Mouse (Mus musculus): ENCODE results near the gene Llcfc1. TPM values are rescaled to one million over a fixed set of nuclear protein-coding genes. Genes with fewer than 3 reads are reported as not detected.

Llcfc1 gene
- not detected in 2 replicates for polyA plus RNA-seq (2015; fragmentation: Nextera tagmentation; extraction: Ambion mirVana)

GRCm38 (mm10) chr6:41684131-41684530 lies at the start of gene Llcfc1:
Llcfc1 (plus strand) TSS chr6:41684431.

GRCm38 (mm10) chr6:41636178-41636577 lies 48.1 kb upstream of the Llcfc1 start, which contains the start of gene Trpv6:
Trpv6 (minus strand) TSS chr6:41636405.

GRCm38 (mm10) chr6:41680669-41681068 lies 3.6 kb upstream of the Llcfc1 start, which contains the start of gene Trpv5:
Trpv5 (minus strand) TSS chr6:41680769.

GRCm38 (mm10) chr6:41704123-41704522 lies 19.9 kb downstream of the Llcfc1 start, which contains the start of gene Kel:
Kel (minus strand) TSS chr6:41704339.

Other genes starting within 250 kb of the Llcfc1 start
- gene Gm10334, start 238.3 kb upstream of the Llcfc1 start, polyA plus RNA-seq (2015; fragmentation: Nextera tagmentation; extraction: Ambion mirVana) = not detected in 2 replicates
- not detected in 2 replicates for gene Prss1, start 225.5 kb upstream of the Llcfc1 start, polyA plus RNA-seq (2015; fragmentation: Nextera tagmentation; extraction: Ambion mirVana)
- not detected in 2 replicates for gene Prss2, start 162.6 kb upstream of the Llcfc1 start, polyA plus RNA-seq (2015; fragmentation: Nextera tagmentation; extraction: Ambion mirVana)
- 4.8 and 6.3 TPM in 2 replicates for gene Ephb6, start 78.9 kb upstream of the Llcfc1 start, polyA plus RNA-seq (2015; fragmentation: Nextera tagmentation; extraction: Ambion mirVana)
- 0.07 TPM in 1 of 2 replicates, not detected in the other for gene Trpv6, start 48.0 kb upstream of the Llcfc1 start, polyA plus RNA-seq (2015; fragmentation: Nextera tagmentation; extraction: Ambion mirVana)
- gene Trpv5, start 3.7 kb upstream of the Llcfc1 start, polyA plus RNA-seq (2015; fragmentation: Nextera tagmentation; extraction: Ambion mirVana) = not detected in 2 replicates
- 0.23 TPM in 1 of 2 replicates, not detected in the other for gene Kel, start 19.9 kb downstream of the Llcfc1 start, polyA plus RNA-seq (2015; fragmentation: Nextera tagmentation; extraction: Ambion mirVana)
- not detected in 2 replicates for gene Olfr459, start 90.7 kb downstream of the Llcfc1 start, polyA plus RNA-seq (2015; fragmentation: Nextera tagmentation; extraction: Ambion mirVana)
- not detected in 2 replicates for gene Pip, start 163.1 kb downstream of the Llcfc1 start, polyA plus RNA-seq (2015; fragmentation: Nextera tagmentation; extraction: Ambion mirVana)
- not detected in 2 replicates for gene Sval2, start 168.6 kb downstream of the Llcfc1 start, polyA plus RNA-seq (2015; fragmentation: Nextera tagmentation; extraction: Ambion mirVana)

Data from skeletal muscle tissue, postnatal 0 days (tissue).